Mouse (Mus musculus) midbrain, embryonic 16.5 days (tissue): ENCODE data around the gene Wnt5b. TPM values are rescaled to one million over a fixed set of nuclear protein-coding genes. Genes with fewer than 3 reads are reported as not detected.

Experiments
- ATAC-seq: fragments of 200-750 bp; cut with Nextera tagmentation; 2 replicates; pipeline ENCODE4 v1.8.0; 2017; ENCODE audit warnings: moderate TSS enrichment
- H3K27ac ChIP-seq: fragments of 300-500 bp; sonication (generic); 2 replicates; pipeline ENCODE4 v1.5.1; 2014; ENCODE audit warnings: mild to moderate bottlenecking, low read length, mixed read lengths
- H3K27me3 ChIP-seq: fragments of 300-500 bp; sonication (generic); 2 replicates; pipeline ENCODE4 v1.6.1; 2014; ENCODE audit warnings: low read depth, low read length, mixed read lengths; ENCODE audit not compliant: control insufficient read depth, insufficient read depth
- H3K36me3 ChIP-seq: fragments of 300-500 bp; sonication (generic); 2 replicates; pipeline ENCODE4 v1.6.1; 2014; ENCODE audit warnings: mild to moderate bottlenecking, low read length, moderate library complexity, mixed read lengths; ENCODE audit not compliant: control insufficient read depth, insufficient read depth
- H3K4me1 ChIP-seq: fragments of 300-500 bp; sonication (generic); 2 replicates; pipeline ENCODE4 v1.6.1; 2014; ENCODE audit warnings: mild to moderate bottlenecking, low read length, mixed read lengths; ENCODE audit not compliant: control insufficient read depth, insufficient read depth
- H3K4me2 ChIP-seq: fragments of 300-500 bp; sonication (generic); 2 replicates; pipeline ENCODE4 v1.6.1; 2014; ENCODE audit warnings: mild to moderate bottlenecking, low read length, mixed read lengths
- H3K4me3 ChIP-seq: fragments of 300-500 bp; sonication (generic); 2 replicates; pipeline ENCODE4 v1.5.1; 2014; ENCODE audit warnings: low read depth, mild to moderate bottlenecking, low read length, moderate library complexity, mixed read lengths
- H3K9ac ChIP-seq: fragments of 300-500 bp; sonication (generic); 2 replicates; pipeline ENCODE4 v1.6.1; 2014; ENCODE audit warnings: low read depth, low read length, mixed read lengths
- H3K9me3 ChIP-seq: fragments of 300-500 bp; sonication (generic); replicated peaks from 2 replicates; pipeline ENCODE4 v1.6.1; 2014; ENCODE audit warnings: mild to moderate bottlenecking, low read length, mixed read lengths; ENCODE audit not compliant: control insufficient read depth, poor library complexity, severe bottlenecking
- WGBS: fragments of 180-500 bp; shearing (Covaris S2); extraction: QIAGEN DNeasy Blood & Tissue Kit; methylation state at CpG from one replicate; pipeline ENCODE4 v1.1.7; 2014; 5-methylcytosine and 5-hydroxymethylcytosine counted together
- polyA plus RNA-seq: library from polyadenylated mRNA; unstranded; fragments of >200 nt; fragmentation: Nextera tagmentation; extraction: Ambion mirVana; gene quantifications from 2 replicates; pipeline ENCODE4 v1.2.1, GENCODE M21; 2015

Wnt5b gene
- polyA plus RNA-seq, 1 experiment from 2014 or later, result 1.6 TPM

GRCm38 (mm10) chr6:119535867-119536266 is 8.3 kb downstream of the Wnt5b start:
- no peak overlapping the region for H3K27ac ChIP-seq
- WGBS, result 69% methylated on average over 12 of the region's 12 CpGs
- no peak overlapping the region for H3K4me2 ChIP-seq
- H3K9ac ChIP-seq, result no peak overlapping the region
- no peaks in the 10 kb centered on the region; the same call in 1 of the 2 replicates for H3K27me3 ChIP-seq
- no peak for ATAC-seq
- no peaks in the 10 kb centered on the region for H3K36me3 ChIP-seq
- H3K4me1 ChIP-seq, result no peaks in the 10 kb centered on the region
- H3K4me3 ChIP-seq, result no peak overlapping the region
- no peaks in the 10 kb centered on the region for H3K9me3 ChIP-seq

GRCm38 (mm10) chr6:119533170-119533709 is 10.9 kb downstream of the Wnt5b start:
- Histone ChIP-seq H3K27me3 (no peaks in the 10 kb centered on the region), H3K36me3 (no peaks in the 10 kb centered on the region), H3K9me3 (no peaks in the 10 kb centered on the region), H3K27ac (no peak overlapping the region), H3K4me2 (no peak overlapping the region), H3K9ac (no peak overlapping the region), H3K4me1 (no peaks in the 10 kb centered on the region), H3K4me3 (no peak overlapping the region)
- 87% methylated on average over 9 of the region's 9 CpGs for WGBS
- ATAC-seq, result no peak

GRCm38 (mm10) chr6:119529659-119530058 is 14.5 kb downstream of the Wnt5b start:
- H3K36me3 ChIP-seq, result no peaks in the 10 kb centered on the region
- 96% methylated on average over 3 of the region's 3 CpGs for WGBS
- no peak for ATAC-seq

GRCm38 (mm10) chr6:119526498-119526897 is 17.6 kb downstream of the Wnt5b start:
- no peaks in the 10 kb centered on the region for H3K36me3 ChIP-seq
- 79% methylated on average over 5 of the region's 5 CpGs for WGBS
- no peaks in the 10 kb centered on the region for H3K27me3 ChIP-seq
- H3K4me1 ChIP-seq, result no peaks in the 10 kb centered on the region
- H3K9ac ChIP-seq, result no peak overlapping the region
- no peak overlapping the region for H3K27ac ChIP-seq
- ATAC-seq, result no peak
- H3K9me3 ChIP-seq, result no peaks in the 10 kb centered on the region
- no peak overlapping the region for H3K4me2 ChIP-seq
- H3K4me3 ChIP-seq, result no peak overlapping the region

More at GRCm38 (mm10) chr6:119529659-119530058, 14.5 kb downstream of the Wnt5b start:
- Histone ChIP-seq H3K9ac (no peak overlapping the region), H3K4me2 (no peak overlapping the region), H3K9me3 (no peaks in the 10 kb centered on the region), H3K4me1 (no peaks in the 10 kb centered on the region), H3K4me3 (no peak overlapping the region), H3K27ac (no peak overlapping the region), H3K27me3 (no peaks in the 10 kb centered on the region)

- Histone ChIP-seq H3K9ac (no peak overlapping the region), H3K27me3 (no peaks in the 10 kb centered on the region), H3K4me3 (no peak overlapping the region), H3K27ac (no peak overlapping the region), H3K4me1 (no peaks in the 10 kb centered on the region), H3K9me3 (no peaks in the 10 kb centered on the region; the same call in 1 of the 2 replicates), H3K4me2 (no peak overlapping the region), H3K36me3 (no peaks in the 10 kb centered on the region)
- WGBS, result 45% methylated on average over 3 of the region's 3 CpGs
- ATAC-seq, result no peak
These were observed 22.2 kb downstream of the Wnt5b start for GRCm38 (mm10) chr6:119521931-119522391.

GRCm38 (mm10) chr6:119521482-119521900 is 22.7 kb downstream of the Wnt5b start:
- Histone ChIP-seq H3K36me3 (no peaks in the 10 kb centered on the region), H3K27ac (no peak overlapping the region), H3K4me1 (no peaks in the 10 kb centered on the region), H3K4me2 (no peak overlapping the region), H3K9me3 (no peaks in the 10 kb centered on the region; the same call in 1 of the 2 replicates), H3K9ac (no peak overlapping the region), H3K4me3 (no peak overlapping the region), H3K27me3 (no peaks in the 10 kb centered on the region)
- no peak for ATAC-seq
- 74% methylated on average over 3 of the region's 3 CpGs for WGBS

- H3K27ac ChIP-seq, result no peak overlapping the region
- H3K9ac ChIP-seq, result no peak overlapping the region
- no peaks in the 10 kb centered on the region for H3K36me3 ChIP-seq
- no peak for ATAC-seq
- H3K4me3 ChIP-seq, result no peak overlapping the region
- 25% methylated on average over 9 of the region's 9 CpGs for WGBS
- no peaks in the 10 kb centered on the region for H3K27me3 ChIP-seq
- no peaks in the 10 kb centered on the region; the same call in 1 of the 2 replicates for H3K9me3 ChIP-seq
- H3K4me2 ChIP-seq, result no peak overlapping the region
- H3K4me1 ChIP-seq, result no peaks in the 10 kb centered on the region
These were observed 23.4 kb downstream of the Wnt5b start for GRCm38 (mm10) chr6:119520731-119521130.

GRCm38 (mm10) chr6:119514085-119514484 is 30.1 kb downstream of the Wnt5b start:
- Histone ChIP-seq H3K27me3 (no peaks in the 10 kb centered on the region), H3K4me2 (no peak overlapping the region), H3K4me3 (no peak overlapping the region), H3K27ac (no peak overlapping the region), H3K4me1 (peaks cover 2% of the 10 kb centered on the region; the same call in 1 of the 2 replicates), H3K36me3 (no peaks in the 10 kb centered on the region), H3K9ac (no peak overlapping the region), H3K9me3 (no peaks in the 10 kb centered on the region)
- 66% methylated on average over 7 of the region's 7 CpGs for WGBS
- no peak for ATAC-seq

- 89% methylated on average over 5 of the region's 5 CpGs for WGBS
- ATAC-seq, result no peak
- H3K9me3 ChIP-seq, result no peaks in the 10 kb centered on the region
These were observed 30.7 kb downstream of the Wnt5b start for GRCm38 (mm10) chr6:119513452-119513851.

More at GRCm38 (mm10) chr6:119513452-119513851, 30.7 kb downstream of the Wnt5b start:
- Histone ChIP-seq H3K36me3 (no peaks in the 10 kb centered on the region), H3K27ac (no peak overlapping the region), H3K4me1 (peaks cover 2% of the 10 kb centered on the region; the same call in 1 of the 2 replicates), H3K27me3 (no peaks in the 10 kb centered on the region), H3K4me2 (no peak overlapping the region), H3K9ac (no peak overlapping the region), H3K4me3 (no peak overlapping the region)
